Mouse (Mus musculus) stomach, postnatal 0 days (tissue): ENCODE data around the gene Anapc4. TPM values are rescaled to one million over a fixed set of nuclear protein-coding genes. Genes with fewer than 3 reads are reported as not detected.

ENCODE experiments used
- ATAC-seq: fragments of 200-750 bp; cut with Nextera tagmentation; 2 replicates; pipeline ENCODE4 v1.8.0; 2017; ENCODE audit not compliant: low FRiP score, low TSS enrichment
- DNase-seq: peaks from one replicate; pipeline ENCODE4 v3.0.0-alpha.2; 2016; ENCODE audit warnings: low spot score
- H3K27ac ChIP-seq: fragments of 300-500 bp; sonication (generic); replicated peaks from 2 replicates; pipeline ENCODE4 v1.5.1; 2014; ENCODE audit warnings: mild to moderate bottlenecking, control low read depth
- H3K27me3 ChIP-seq: fragments of 300-500 bp; sonication (generic); 2 replicates; pipeline ENCODE4 v1.6.1; 2014; ENCODE audit warnings: low read length; ENCODE audit not compliant: control insufficient read depth, insufficient read depth
- H3K36me3 ChIP-seq: fragments of 300-500 bp; sonication (generic); 2 replicates; pipeline ENCODE4 v1.6.1; 2014; ENCODE audit warnings: low read length, mixed read lengths; ENCODE audit not compliant: control insufficient read depth, insufficient read depth
- H3K4me1 ChIP-seq: fragments of 300-500 bp; sonication (generic); replicated peaks from 2 replicates; pipeline ENCODE4 v1.6.1; 2014; ENCODE audit warnings: antibody characterized with exemption; ENCODE audit not compliant: control insufficient read depth, insufficient read depth
- H3K4me2 ChIP-seq: fragments of 300-500 bp; sonication (generic); replicated peaks from 2 replicates; pipeline ENCODE4 v1.6.1; 2014; ENCODE audit warnings: low read depth, mild to moderate bottlenecking, control low read depth, moderate library complexity
- H3K4me3 ChIP-seq: fragments of 300-500 bp; sonication (generic); 2 replicates; pipeline ENCODE4 v1.5.1; 2014; ENCODE audit warnings: low read depth, low read length, control low read depth
- H3K9ac ChIP-seq: fragments of 300-500 bp; sonication (generic); 2 replicates; pipeline ENCODE4 v1.6.1; 2014; ENCODE audit warnings: mild to moderate bottlenecking, low read length, control low read depth, mixed read lengths
- H3K9me3 ChIP-seq: fragments of 300-500 bp; sonication (generic); 2 replicates; pipeline ENCODE4 v1.6.1; 2016; ENCODE audit warnings: low read length; ENCODE audit not compliant: control insufficient read depth
- CTCF ChIP-seq: IDR thresholded peaks from 2 replicates; pipeline ENCODE4 v1.5.1; 2016; ENCODE audit warnings: antibody characterized with exemption, low read depth, mild to moderate bottlenecking, moderate library complexity
- EP300 ChIP-seq: optimal IDR thresholded peaks from 2 replicates; pipeline ENCODE3; 2016; ENCODE audit warnings: antibody characterized with exemption
- WGBS: fragments of 180-500 bp; shearing (Covaris S2); extraction: QIAGEN DNeasy Blood & Tissue Kit; methylation state at CpG from one replicate; pipeline ENCODE4 v1.1.7; 2014; 5-methylcytosine and 5-hydroxymethylcytosine counted together
- polyA plus RNA-seq: library from polyadenylated mRNA; unstranded; fragments of >200 nt; fragmentation: Nextera tagmentation; extraction: Ambion mirVana; gene quantifications from 2 replicates; pipeline ENCODE4 v1.2.1, GENCODE M21; 2015

Anapc4 gene
- polyA plus RNA-seq, 1 experiment from 2014 or later = 37.3 TPM

DNA sequence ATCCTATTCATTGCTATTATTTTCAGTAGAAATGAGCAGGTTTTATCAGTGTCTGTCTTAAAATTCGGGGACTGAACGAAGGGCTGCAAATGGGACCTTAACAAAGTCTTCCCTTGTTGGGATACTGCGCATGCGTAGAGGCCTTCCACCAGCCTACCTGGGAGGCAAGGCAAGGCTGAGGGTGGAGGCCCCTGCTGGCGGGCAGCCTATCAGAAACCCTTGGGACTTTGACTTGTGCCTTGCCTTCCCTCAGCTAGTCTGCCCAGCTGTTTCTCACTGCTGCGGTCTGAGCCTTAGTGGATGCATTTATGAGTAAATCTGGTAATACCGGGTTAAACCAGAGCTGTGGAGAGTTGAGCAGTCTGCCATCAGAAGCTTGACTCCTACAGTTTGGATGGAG is 20.5 kb upstream of the Anapc4 start:
- no peak for DNase-seq

DNA sequence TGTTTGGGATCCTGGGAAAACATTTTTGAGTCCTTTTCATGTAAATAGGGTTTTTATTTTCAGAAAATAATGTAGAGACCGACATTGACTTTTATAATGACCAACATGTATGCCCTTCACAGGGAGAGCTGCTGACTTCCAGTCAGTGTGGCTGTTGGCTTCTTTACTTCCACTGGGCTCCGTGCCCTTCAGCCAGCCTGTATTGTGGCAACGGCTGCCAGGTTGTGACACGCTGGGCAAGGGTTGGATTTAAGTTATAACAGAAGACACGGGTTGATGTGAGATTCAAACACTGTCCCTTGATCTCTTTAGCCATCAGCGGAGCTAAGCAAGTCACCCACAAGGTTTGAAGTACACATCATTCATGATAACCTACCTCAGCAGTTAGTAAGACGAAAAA is 15.1 kb upstream of the Anapc4 start:
- Histone ChIP-seq H3K4me3 (no peak overlapping the region), H3K27ac (no peak overlapping the region)
- WGBS = 87% methylated on average over 7 of the region's 7 CpGs

More for the DNA sequence above, 20.5 kb upstream of the Anapc4 start:
- Histone ChIP-seq H3K9me3 (no peaks in the 10 kb centered on the region), H3K27ac (no peak overlapping the region), H3K4me2 (no peak overlapping the region), H3K4me1 (no peaks in the 10 kb centered on the region), H3K27me3 (no peaks in the 10 kb centered on the region), H3K9ac (no peak overlapping the region), H3K36me3 (peaks cover 7% of the 10 kb centered on the region), H3K4me3 (no peak overlapping the region)
- no peak for ATAC-seq
- no peak for TF ChIP-seq CTCF
- TF ChIP-seq EP300 = no peak
- WGBS = 92% methylated on average over 7 of the region's 7 CpGs

DNA sequence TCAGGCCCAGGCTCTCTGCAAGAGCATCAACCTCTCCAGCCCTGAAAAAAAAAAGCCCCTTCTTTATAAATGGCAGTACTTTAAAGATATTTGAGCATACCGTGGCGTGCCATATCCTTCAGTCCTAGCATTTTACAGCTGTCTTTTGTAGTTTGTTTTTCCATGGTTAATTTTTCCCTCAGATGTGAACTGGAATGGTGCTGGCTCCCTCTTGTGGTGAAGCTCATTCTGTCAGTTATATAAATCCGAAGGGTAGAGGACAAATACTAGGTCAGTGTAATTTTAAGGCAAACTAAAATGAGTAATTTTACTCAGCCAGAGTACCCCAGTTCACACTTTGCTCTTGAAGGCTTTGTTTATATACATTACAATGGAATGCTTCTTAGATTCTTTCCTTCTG is 12.1 kb upstream of the Anapc4 start:
- Histone ChIP-seq H3K27ac (no peak overlapping the region), H3K9ac (no peak overlapping the region), H3K4me1 (no peaks in the 10 kb centered on the region), H3K9me3 (no peaks in the 10 kb centered on the region), H3K36me3 (peaks cover 5% of the 10 kb centered on the region), H3K4me3 (no peak overlapping the region), H3K27me3 (no peaks in the 10 kb centered on the region), H3K4me2 (no peak overlapping the region)
- DNase-seq (peak; percentile 57), ATAC-seq (no peak)
- TF ChIP-seq CTCF (peak; percentile 87), EP300 (no peak)
- WGBS = 16% methylated on average over 3 of the region's 3 CpGs

More for the DNA sequence above, 15.1 kb upstream of the Anapc4 start:
- no peaks in the 10 kb centered on the region for H3K4me1 ChIP-seq
- peaks cover 4% of the 10 kb centered on the region; the same call in 1 of the 2 replicates for H3K36me3 ChIP-seq
- H3K9me3 ChIP-seq = no peaks in the 10 kb centered on the region
- TF ChIP-seq EP300 (no peak), CTCF (no peak)
- H3K9ac ChIP-seq = no peak overlapping the region
- ATAC-seq (no peak), DNase-seq (no peak)
- H3K27me3 ChIP-seq = no peaks in the 10 kb centered on the region
- H3K4me2 ChIP-seq = no peak overlapping the region

DNA sequence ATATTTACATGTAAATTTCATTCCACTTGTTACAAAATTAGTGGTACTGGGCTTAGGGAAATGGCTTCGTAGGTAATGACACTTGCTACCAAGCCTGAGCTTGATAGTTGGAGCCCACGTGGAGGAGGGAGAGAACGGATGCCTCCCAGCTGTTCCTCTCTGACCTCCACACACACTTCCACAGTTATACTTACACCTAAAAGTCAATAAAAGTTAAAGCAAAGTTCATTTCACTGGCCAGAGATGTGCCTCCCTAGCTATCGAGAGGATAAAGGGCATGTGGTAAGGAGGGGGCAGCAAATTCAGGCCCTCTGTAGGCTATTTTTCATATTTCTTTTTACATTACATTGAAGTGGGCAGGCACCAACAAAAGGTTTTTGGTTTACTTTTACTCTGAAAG is 5.9 kb upstream of the Anapc4 start:
- H3K4me2 ChIP-seq = no peak overlapping the region
- H3K27me3 ChIP-seq = no peaks in the 10 kb centered on the region
- TF ChIP-seq EP300 = no peak
- no peak for TF ChIP-seq CTCF
- no peak for ATAC-seq
- 59% methylated on average over 4 of the region's 4 CpGs for WGBS
- H3K4me1 ChIP-seq = no peaks in the 10 kb centered on the region
- peaks cover 2% of the 10 kb centered on the region; the same call in 1 of the 2 replicates for H3K36me3 ChIP-seq
- H3K27ac ChIP-seq = no peak overlapping the region
- no peak overlapping the region for H3K9ac ChIP-seq
- no peak for DNase-seq
- H3K9me3 ChIP-seq = no peaks in the 10 kb centered on the region
- no peak overlapping the region for H3K4me3 ChIP-seq

DNA sequence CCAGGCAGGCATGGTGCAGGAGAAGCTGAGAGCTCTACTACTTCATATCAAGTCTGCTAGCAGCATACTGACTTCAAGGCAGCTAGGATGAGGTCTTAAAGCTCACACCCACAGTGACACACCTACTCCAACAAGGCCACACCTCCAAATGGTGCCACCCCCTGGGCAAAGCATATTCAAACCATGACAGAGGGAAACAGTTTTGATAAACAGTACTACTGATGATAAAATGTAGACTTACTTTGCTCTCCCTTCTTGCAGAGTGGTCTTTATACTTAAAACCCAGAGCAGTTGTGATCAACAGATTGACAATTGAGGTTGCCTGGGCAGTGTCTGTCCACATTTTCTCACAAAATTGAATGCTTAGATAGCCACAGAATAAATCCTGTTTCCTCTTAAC is 807 bp upstream of the Anapc4 start:
- DNase-seq (peak; percentile 53), ATAC-seq (no peak)
- H3K27ac ChIP-seq = peak overlapping the region; percentile 83
- H3K9ac ChIP-seq = 0 out of 2 replicates have a peak overlapping the region, but pooled peaks have one; percentile 36
- H3K36me3 ChIP-seq = peaks cover 2% of the 10 kb centered on the region; the same call in 1 of the 2 replicates
- no peak for TF ChIP-seq EP300
- no peak for TF ChIP-seq CTCF
- 0 out of 2 replicates have a peak overlapping the region, but pooled peaks have one; percentile 77 for H3K4me3 ChIP-seq
- H3K4me1 ChIP-seq = peaks cover 5% of the 10 kb centered on the region
- peak overlapping the region; percentile 86 for H3K4me2 ChIP-seq
- H3K27me3 ChIP-seq = no peaks in the 10 kb centered on the region
- no peaks in the 10 kb centered on the region for H3K9me3 ChIP-seq

DNA sequence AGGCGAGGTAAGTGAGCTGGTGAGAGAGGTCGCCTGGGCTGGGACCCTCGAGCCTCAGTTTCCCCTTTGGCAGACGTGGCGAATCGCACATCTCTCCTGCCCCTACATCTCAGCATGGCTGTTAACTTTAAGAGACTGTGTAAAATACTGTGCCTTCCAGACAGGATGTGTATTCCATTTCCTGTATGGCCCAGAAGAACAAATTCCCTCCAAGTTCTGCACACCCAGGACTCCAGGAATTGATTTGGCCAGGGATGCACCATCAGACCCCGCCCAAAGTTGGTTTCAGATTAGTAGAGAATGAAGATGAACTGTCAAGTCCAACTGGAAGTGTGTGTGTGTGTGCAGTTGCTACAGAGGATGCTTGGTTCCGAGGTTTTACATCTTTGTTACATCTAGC is 574 bp downstream of the Anapc4 start:
- Histone ChIP-seq H3K4me3 (peak overlapping the region; percentile 77), H3K9me3 (no peaks in the 10 kb centered on the region), H3K27me3 (no peaks in the 10 kb centered on the region), H3K4me1 (peaks cover 5% of the 10 kb centered on the region), H3K36me3 (peaks cover 2% of the 10 kb centered on the region; the same call in 1 of the 2 replicates), H3K27ac (peak overlapping the region; percentile 95), H3K4me2 (peak overlapping the region; percentile 86), H3K9ac (peak overlapping the region; percentile 89)
- TF ChIP-seq CTCF = no peak
- TF ChIP-seq EP300 = no peak
- WGBS = 2% methylated on average over 8 of the region's 8 CpGs
- ATAC-seq = no peak
- DNase-seq = no peak
